Mouse (Mus musculus): ENCODE measurements around the gene Gm17018. TPM values are rescaled to one million over a fixed set of nuclear protein-coding genes. Genes with fewer than 3 reads are reported as not detected.

The Gm17018 gene
- polyA plus RNA-seq, 1 experiment from 2014 or later, result 29.3 TPM

- no peaks in the 10 kb centered on the region for H3K9me3 ChIP-seq (replicated peaks)
- no peak overlapping the region for H3K27ac ChIP-seq
- peaks cover 20% of the 10 kb centered on the region for H3K36me3 ChIP-seq
- H3K9ac ChIP-seq, result no peak overlapping the region
- no peak overlapping the region for H3K4me3 ChIP-seq
- H3K27me3 ChIP-seq, result peaks cover 18% of the 10 kb centered on the region
- WGBS, result 65% methylated on average over 4 of the region's 4 CpGs
- H3K4me2 ChIP-seq, result no peak overlapping the region
- H3K4me1 ChIP-seq (replicated peaks), result peaks cover 3% of the 10 kb centered on the region
- no peak for ATAC-seq (replicated peaks; ENCODE audit: insufficient number of reproducible peaks, insufficient read depth, low FRiP score, low read depth)
Measured at GRCm38 (mm10) chr19:45549948-45550347, 10.5 kb upstream of the Gm17018 start.

DNA sequence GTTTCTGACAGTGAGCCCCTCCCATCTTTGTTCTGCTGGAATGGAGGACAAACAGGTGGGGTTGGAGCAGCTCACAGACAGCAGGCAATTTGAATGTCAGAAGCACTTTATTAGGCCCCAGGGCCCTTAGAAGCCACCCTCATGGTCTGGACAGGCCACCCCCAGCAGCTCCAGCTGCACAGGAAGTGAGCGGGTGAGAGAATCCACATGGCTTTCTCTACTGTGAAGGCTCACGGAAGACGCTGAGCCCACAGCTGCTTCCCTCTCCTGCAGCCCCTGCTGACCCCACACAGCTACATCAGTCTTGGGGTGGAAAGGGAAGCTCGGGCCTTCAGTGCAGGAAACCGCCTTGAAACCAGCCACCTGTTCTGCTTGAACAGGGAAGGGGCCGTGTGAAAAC lies 8.2 kb upstream of the Gm17018 start:
- Histone ChIP-seq H3K4me3 (no peak overlapping the region), H3K27me3 (peaks cover 1% of the 10 kb centered on the region), H3K36me3 (peaks cover 31% of the 10 kb centered on the region), H3K27ac (peak overlapping the region; percentile 37; the same call in 1 of the 2 replicates), H3K9me3 (replicated peaks) (no peaks in the 10 kb centered on the region), H3K4me1 (replicated peaks) (peaks cover 3% of the 10 kb centered on the region; the same call in 1 of the 2 replicates), H3K9ac (no peak overlapping the region), H3K4me2 (no peak overlapping the region)
- WGBS, result 53% methylated on average over 6 of the region's 6 CpGs
- no peak; the same call in 1 of the 2 replicates for ATAC-seq (replicated peaks; ENCODE audit: insufficient number of reproducible peaks, insufficient read depth, low FRiP score, low read depth)

GRCm38 (mm10) chr19:45554136-45554535 lies 6.3 kb upstream of the Gm17018 start:
- no peak overlapping the region for H3K27ac ChIP-seq
- no peak overlapping the region for H3K4me3 ChIP-seq
- no peak overlapping the region for H3K9ac ChIP-seq
- H3K36me3 ChIP-seq, result peaks cover 31% of the 10 kb centered on the region
- 92% methylated on average over 11 of the region's 11 CpGs for WGBS
- no peak overlapping the region for H3K4me2 ChIP-seq
- H3K9me3 ChIP-seq (replicated peaks), result no peaks in the 10 kb centered on the region
- ATAC-seq (replicated peaks; ENCODE audit: insufficient number of reproducible peaks, insufficient read depth, low FRiP score, low read depth), result no peak
- H3K4me1 ChIP-seq (replicated peaks), result peaks cover 3% of the 10 kb centered on the region; the same call in 1 of the 2 replicates
- no peaks in the 10 kb centered on the region for H3K27me3 ChIP-seq

DNA sequence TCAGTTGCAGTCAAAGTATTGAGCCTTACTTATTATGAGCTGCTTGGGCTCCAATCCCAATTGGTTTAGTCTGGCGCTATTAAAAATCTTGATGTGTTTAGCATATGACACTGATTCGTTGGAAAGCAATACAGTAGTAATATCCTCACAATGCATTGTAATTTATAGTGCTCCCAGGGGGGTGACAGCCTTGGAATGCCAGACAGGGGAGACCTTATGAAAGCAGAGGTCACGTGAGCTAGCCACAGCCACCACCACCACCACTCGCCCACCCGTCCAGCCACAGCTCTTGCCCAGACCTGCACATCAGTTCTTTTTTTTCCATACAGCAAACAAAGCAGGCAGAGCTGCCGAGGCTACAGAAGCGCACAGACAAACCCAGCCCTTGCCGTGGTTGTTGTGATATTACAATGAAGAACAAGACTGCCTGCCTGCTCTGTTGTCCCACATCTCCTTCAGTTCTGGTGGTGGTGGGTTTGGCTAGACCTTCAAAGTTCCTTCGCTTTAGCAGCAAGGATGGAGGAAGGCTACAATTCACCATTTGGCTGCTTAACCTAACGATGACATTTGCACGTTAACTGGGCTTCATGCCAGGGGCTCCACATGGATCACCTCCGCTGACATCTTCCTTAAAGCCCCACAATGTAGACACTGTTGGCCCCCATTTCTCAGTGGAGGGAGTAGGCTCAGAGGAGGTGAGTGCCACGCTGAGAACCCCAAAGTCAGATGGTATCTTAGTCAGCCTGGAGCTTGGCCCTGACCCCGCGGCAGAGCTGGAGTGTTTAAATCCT lies 5.7 kb downstream of the Gm17018 start:
- WGBS, result 59% methylated on average over 15 of the region's 15 CpGs
- no peak for ATAC-seq (replicated peaks; ENCODE audit: insufficient number of reproducible peaks, insufficient read depth, low FRiP score, low read depth)
- 0 out of 2 replicates have a peak, but pooled peaks cover 11% of the 10 kb centered on the region for H3K4me1 ChIP-seq (replicated peaks)
- no peaks in the 10 kb centered on the region for H3K9me3 ChIP-seq (replicated peaks)
- no peak overlapping the region for H3K4me2 ChIP-seq
- H3K36me3 ChIP-seq, result no peaks in the 10 kb centered on the region
- H3K4me3 ChIP-seq, result no peak overlapping the region
- H3K27me3 ChIP-seq, result no peaks in the 10 kb centered on the region
- H3K9ac ChIP-seq, result no peak overlapping the region
- no peak overlapping the region for H3K27ac ChIP-seq

DNA sequence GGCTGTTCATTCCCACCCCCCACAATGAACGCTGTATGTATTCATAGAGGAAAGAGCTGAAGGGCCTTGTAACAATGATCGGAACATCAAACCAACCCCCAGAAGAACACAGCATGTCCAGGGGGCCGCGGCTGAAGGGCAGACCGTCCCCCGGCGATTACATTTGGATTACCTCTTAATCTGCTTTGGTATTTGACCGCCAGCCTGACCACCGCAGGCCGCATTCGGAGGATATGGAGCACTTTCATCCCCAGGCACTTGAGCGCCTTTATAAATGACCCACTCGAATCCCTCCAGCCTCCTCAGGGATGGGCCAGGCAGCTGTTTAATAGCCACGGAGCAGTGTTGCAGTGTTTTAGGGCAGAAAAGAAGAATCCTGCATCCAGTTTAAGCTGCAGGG lies 7.0 kb downstream of the Gm17018 start:
- Histone ChIP-seq H3K9ac (no peak overlapping the region), H3K36me3 (no peaks in the 10 kb centered on the region), H3K27me3 (no peaks in the 10 kb centered on the region), H3K4me2 (no peak overlapping the region), H3K27ac (no peak overlapping the region), H3K4me3 (no peak overlapping the region), H3K9me3 (replicated peaks) (no peaks in the 10 kb centered on the region), H3K4me1 (replicated peaks) (0 out of 2 replicates have a peak, but pooled peaks cover 6% of the 10 kb centered on the region)
- WGBS, result 49% methylated on average over 14 of the region's 14 CpGs
- no peak for ATAC-seq (replicated peaks; ENCODE audit: insufficient number of reproducible peaks, insufficient read depth, low FRiP score, low read depth)

DNA sequence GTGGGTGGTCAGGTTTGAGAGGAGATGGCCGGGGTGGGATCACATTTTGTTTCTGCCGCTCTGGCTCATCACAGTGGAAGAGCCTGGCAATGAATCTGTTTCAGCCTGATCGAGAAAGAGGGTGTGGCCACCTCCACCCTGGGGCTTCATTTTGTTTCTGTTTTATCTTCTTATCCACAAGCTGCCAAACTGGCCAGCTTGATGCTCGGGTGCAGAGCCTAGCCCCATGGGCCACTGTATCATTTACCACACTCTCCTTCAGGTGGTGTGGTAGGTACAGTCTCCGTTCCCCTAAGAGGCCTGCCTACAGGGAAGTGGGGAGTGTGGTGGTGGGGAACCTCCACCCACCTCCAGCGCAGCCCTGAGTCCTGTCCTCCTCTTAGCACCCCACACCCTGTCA lies 12.6 kb downstream of the Gm17018 start:
- Histone ChIP-seq H3K27ac (no peak overlapping the region), H3K27me3 (no peaks in the 10 kb centered on the region), H3K9me3 (replicated peaks) (no peaks in the 10 kb centered on the region), H3K4me1 (replicated peaks) (peaks cover 36% of the 10 kb centered on the region), H3K36me3 (peaks cover 8% of the 10 kb centered on the region; the same call in 1 of the 2 replicates), H3K9ac (no peak overlapping the region), H3K4me2 (no peak overlapping the region), H3K4me3 (no peak overlapping the region)
- 72% methylated on average over 6 of the region's 6 CpGs for WGBS
- ATAC-seq (replicated peaks; ENCODE audit: insufficient number of reproducible peaks, insufficient read depth, low FRiP score, low read depth), result no peak

DNA sequence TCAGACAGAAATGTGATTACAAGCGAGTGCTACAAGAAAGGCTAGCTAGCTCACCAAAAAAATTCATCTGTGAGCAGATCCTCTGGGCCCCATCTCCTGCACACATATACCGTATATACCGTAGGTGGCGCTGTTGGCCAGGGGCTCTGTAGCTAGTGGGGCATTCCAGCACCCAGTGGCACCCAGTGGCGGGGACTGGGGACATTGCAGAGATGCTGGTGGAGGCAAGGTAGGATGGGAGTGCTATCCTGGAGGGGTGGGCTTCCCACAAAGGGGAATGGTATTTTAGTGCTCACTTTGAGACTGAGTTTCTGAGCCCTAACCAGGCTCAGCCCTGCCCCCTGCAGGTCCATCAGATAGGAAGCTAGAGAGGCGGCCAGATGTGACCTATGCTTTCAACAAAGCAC lies 13.4 kb downstream of the Gm17018 start:
- H3K4me2 ChIP-seq, result no peak overlapping the region
- peaks cover 36% of the 10 kb centered on the region for H3K4me1 ChIP-seq (replicated peaks)
- no peaks in the 10 kb centered on the region for H3K27me3 ChIP-seq
- no peak overlapping the region for H3K9ac ChIP-seq
- H3K27ac ChIP-seq, result no peak overlapping the region
- peaks cover 15% of the 10 kb centered on the region; the same call in 1 of the 2 replicates for H3K36me3 ChIP-seq
- peak; percentile 69 for ATAC-seq (replicated peaks; ENCODE audit: insufficient number of reproducible peaks, insufficient read depth, low FRiP score, low read depth)
- H3K4me3 ChIP-seq, result no peak overlapping the region
- 8% methylated on average over 6 of the region's 6 CpGs for WGBS
- H3K9me3 ChIP-seq (replicated peaks), result no peaks in the 10 kb centered on the region

DNA sequence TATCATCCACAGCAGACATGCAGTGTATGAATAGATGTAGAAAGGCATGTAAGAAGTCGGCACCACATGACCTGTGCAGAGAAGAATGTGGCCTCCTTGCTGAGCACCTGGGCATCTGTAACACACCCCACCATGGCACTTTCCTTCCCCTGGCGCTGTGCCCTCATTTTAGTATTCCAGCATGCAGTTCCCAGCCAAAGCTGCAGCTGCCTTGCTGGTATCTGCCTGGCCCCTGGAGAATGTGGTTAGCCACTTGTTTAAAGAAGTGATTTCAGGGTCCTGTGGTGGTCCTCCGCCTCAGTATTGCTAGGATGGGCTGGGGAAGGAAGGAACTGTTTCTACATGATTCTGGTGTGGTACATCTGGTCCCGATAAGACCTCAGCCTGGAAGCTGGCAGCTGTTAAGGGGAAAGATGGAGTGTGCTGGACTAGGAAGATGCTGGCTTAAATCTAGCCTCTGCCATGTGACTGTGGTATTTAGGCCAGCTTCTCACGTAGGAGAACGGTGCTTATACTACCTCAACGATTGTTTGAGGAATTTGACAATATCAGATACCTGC lies 14.0 kb downstream of the Gm17018 start:
- Histone ChIP-seq H3K36me3 (peaks cover 15% of the 10 kb centered on the region; the same call in 1 of the 2 replicates), H3K4me2 (no peak overlapping the region), H3K27me3 (no peaks in the 10 kb centered on the region), H3K9ac (no peak overlapping the region), H3K9me3 (replicated peaks) (no peaks in the 10 kb centered on the region), H3K4me3 (no peak overlapping the region), H3K4me1 (replicated peaks) (peaks cover 41% of the 10 kb centered on the region), H3K27ac (no peak overlapping the region)
- 53% methylated on average over 7 of the region's 7 CpGs for WGBS
- ATAC-seq (replicated peaks; ENCODE audit: insufficient number of reproducible peaks, insufficient read depth, low FRiP score, low read depth), result no peak

DNA sequence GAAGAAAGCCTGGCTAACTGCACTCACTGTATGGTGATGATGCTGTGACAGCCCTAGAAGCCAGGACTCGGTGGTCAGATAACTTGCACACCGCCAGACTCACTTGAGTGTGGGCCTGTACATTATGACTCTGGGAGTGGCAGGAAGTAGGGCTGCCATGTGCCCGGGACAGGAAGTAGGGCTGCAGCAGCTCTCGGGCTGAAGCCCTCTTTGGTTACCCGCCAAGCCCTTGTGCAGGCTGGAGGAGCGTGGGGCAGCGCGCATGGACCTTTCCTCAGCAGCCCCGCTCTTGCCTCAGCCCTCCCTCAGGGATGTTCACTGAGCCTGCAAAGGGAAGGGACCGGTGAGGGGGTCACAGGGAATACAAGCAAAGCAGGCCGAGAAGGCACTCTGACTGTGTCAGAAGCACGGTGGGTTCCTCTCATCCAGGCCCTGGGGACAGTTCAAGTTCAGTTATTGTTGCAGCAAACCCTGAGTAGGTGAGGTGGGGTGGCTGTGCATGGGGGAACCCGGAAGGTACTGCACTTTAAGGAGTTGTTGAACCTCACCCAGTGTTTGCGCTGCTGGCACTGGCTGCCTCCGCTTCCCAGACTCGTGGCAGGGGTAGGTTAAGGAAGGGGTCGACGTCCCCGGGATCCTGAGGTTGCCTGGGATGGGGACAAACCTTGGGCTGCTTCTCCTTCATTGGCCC lies 14.7 kb downstream of the Gm17018 start:
- Histone ChIP-seq H3K9ac (no peak overlapping the region; the same call in 1 of the 2 replicates), H3K4me2 (peak overlapping the region; percentile 21), H3K27me3 (no peaks in the 10 kb centered on the region), H3K4me1 (replicated peaks) (peaks cover 48% of the 10 kb centered on the region), H3K36me3 (peaks cover 15% of the 10 kb centered on the region; the same call in 1 of the 2 replicates), H3K27ac (peak overlapping the region; percentile 40), H3K4me3 (no peak overlapping the region), H3K9me3 (replicated peaks) (no peaks in the 10 kb centered on the region)
- WGBS, result 29% methylated on average over 19 of the region's 19 CpGs
- no peak for ATAC-seq (replicated peaks; ENCODE audit: insufficient number of reproducible peaks, insufficient read depth, low FRiP score, low read depth)

DNA sequence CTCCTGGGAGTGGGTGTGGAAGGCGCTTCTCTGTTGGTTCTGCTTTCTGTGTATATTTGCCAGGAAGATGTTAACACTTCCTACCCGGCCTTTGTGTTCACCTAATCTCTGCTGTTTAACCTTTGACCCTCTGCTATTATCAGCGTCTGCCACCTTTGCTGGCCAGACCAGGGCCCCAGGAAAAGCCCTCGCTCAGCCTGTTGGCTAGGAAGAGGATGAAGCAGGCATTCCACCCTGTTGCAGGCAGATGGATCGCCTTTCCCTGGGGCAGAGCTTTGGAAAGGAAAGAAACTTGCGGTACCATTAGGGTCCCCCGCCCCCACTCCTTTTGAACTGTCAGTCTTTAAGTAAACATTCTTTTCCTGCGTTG lies 15.2 kb downstream of the Gm17018 start:
- Histone ChIP-seq H3K27me3 (no peaks in the 10 kb centered on the region), H3K9me3 (replicated peaks) (no peaks in the 10 kb centered on the region), H3K4me3 (no peak overlapping the region), H3K27ac (peak overlapping the region; percentile 40), H3K9ac (no peak overlapping the region; the same call in 1 of the 2 replicates), H3K4me1 (replicated peaks) (peaks cover 53% of the 10 kb centered on the region), H3K36me3 (peaks cover 15% of the 10 kb centered on the region; the same call in 1 of the 2 replicates), H3K4me2 (peak overlapping the region; percentile 21)
- no peak for ATAC-seq (replicated peaks; ENCODE audit: insufficient number of reproducible peaks, insufficient read depth, low FRiP score, low read depth)
- 20% methylated on average over 8 of the region's 8 CpGs for WGBS

- no peak overlapping the region for H3K9ac ChIP-seq
- H3K9me3 ChIP-seq (replicated peaks), result no peaks in the 10 kb centered on the region
- H3K27ac ChIP-seq, result peak overlapping the region; percentile 34; the same call in 1 of the 2 replicates
- H3K4me3 ChIP-seq, result no peak overlapping the region
- ATAC-seq (replicated peaks; ENCODE audit: insufficient number of reproducible peaks, insufficient read depth, low FRiP score, low read depth), result no peak
- H3K4me1 ChIP-seq (replicated peaks), result peaks cover 53% of the 10 kb centered on the region
- no peaks in the 10 kb centered on the region for H3K27me3 ChIP-seq
- no peak overlapping the region for H3K4me2 ChIP-seq
- H3K36me3 ChIP-seq, result peaks cover 19% of the 10 kb centered on the region; the same call in 1 of the 2 replicates
- WGBS, result 71% methylated on average over 14 of the region's 14 CpGs
Measured at GRCm38 (mm10) chr19:45577141-45577750, 16.8 kb downstream of the Gm17018 start.

All from heart, embryonic 15.5 days (tissue).